8 mouse cellular contexts compared by ENCODE assay signal in genomic region chr7:75780812-75781211, GRCm38 (mm10).
DNase-seq lines count a peak whose midpoint lies in the region; ATAC-seq and TF ChIP-seq lines count a peak whose summit lies in the region.

No protein-coding gene starts in this region.

- H3K36me3 ChIP-seq in heart, embryonic 12.5 days, result peaks cover 40% of the 10 kb centered on the region
- no peaks in the 10 kb centered on the region for H3K36me3 ChIP-seq in forebrain, embryonic 14.5 days (ENCODE audit: control insufficient read depth, insufficient read depth, low read length)
- H3K36me3 ChIP-seq in liver, embryonic 14.5 days (replicated peaks; ENCODE audit: control insufficient read depth, insufficient read depth, low read depth), result peaks cover 38% of the 10 kb centered on the region

- no peaks in the 10 kb centered on the region for H3K27me3 ChIP-seq in heart, embryonic 12.5 days (replicated peaks)
- no peaks in the 10 kb centered on the region for H3K27me3 ChIP-seq in forebrain, embryonic 14.5 days (replicated peaks; ENCODE audit: control insufficient read depth, insufficient read depth, low read length)
- H3K27me3 ChIP-seq in liver, embryonic 14.5 days (ENCODE audit: control insufficient read depth, insufficient read depth, low read length), result no peaks in the 10 kb centered on the region

- TF ChIP-seq CTCF in liver, embryonic 14.5 days (IDR thresholded peaks at IDR 0.05; ENCODE audit: low read depth), result no peak

- WGBS in heart, embryonic 12.5 days, result 24% methylated on average over 5 of the region's 5 CpGs
- WGBS in forebrain, embryonic 14.5 days, result 34% methylated on average over 1 of the region's 5 CpGs
- WGBS in liver, embryonic 14.5 days (ENCODE audit: insufficient replicate concordance), result 25% methylated on average over 3 of the region's 5 CpGs

- ATAC-seq in heart, embryonic 12.5 days (ENCODE audit: insufficient number of reproducible peaks, low FRiP score), result no peak
- peak; percentile 51 for ATAC-seq in CD4-positive, CD25-positive, alpha-beta regulatory T cell, adult 4 months
- ATAC-seq in forebrain, embryonic 14.5 days, result no peak
- no peak for ATAC-seq in liver, embryonic 14.5 days (ENCODE audit: insufficient read depth)

- H3K4me2 ChIP-seq in heart, embryonic 12.5 days, result peak overlapping the region; percentile 70
- H3K4me2 ChIP-seq in forebrain, embryonic 14.5 days (ENCODE audit: low read length), result peak overlapping the region; percentile 66
- peak overlapping the region; percentile 71 for H3K4me2 ChIP-seq in liver, embryonic 14.5 days (ENCODE audit: low read depth)

- peaks cover 13% of the 10 kb centered on the region for H3K4me1 ChIP-seq in heart, embryonic 12.5 days (replicated peaks)
- H3K4me1 ChIP-seq in forebrain, embryonic 14.5 days (ENCODE audit: control insufficient read depth, insufficient read depth, low read length), result no peaks in the 10 kb centered on the region
- H3K4me1 ChIP-seq in liver, embryonic 14.5 days (replicated peaks; ENCODE audit: control insufficient read depth in 2 of 2, insufficient read depth in 2 of 2, low read length in 1 of 2), result peaks cover 6 to 9% of the 10 kb centered on the region in 2 experiments

- H3K27ac ChIP-seq in heart, embryonic 12.5 days (ENCODE audit: poor library complexity, severe bottlenecking), result peak overlapping the region; percentile 10; the same call in 1 of the 2 replicates
- no peak overlapping the region for H3K27ac ChIP-seq in forebrain, embryonic 14.5 days (ENCODE audit: low read depth, low read length)
- peak overlapping the region; percentile 49 for H3K27ac ChIP-seq in liver, embryonic 14.5 days

- peak overlapping the region; percentile 86; the same call in 1 of the 2 replicates for H3K9ac ChIP-seq in heart, embryonic 12.5 days
- no peak overlapping the region for H3K9ac ChIP-seq in forebrain, embryonic 14.5 days (ENCODE audit: low read length)
- H3K9ac ChIP-seq in liver, embryonic 14.5 days (replicated peaks), result peak overlapping the region; percentile 84

- no peak for TF ChIP-seq EP300 in liver, embryonic 14.5 days (IDR thresholded peaks at IDR 0.05; ENCODE audit: low read depth)

- H3K4me3 ChIP-seq in heart, embryonic 12.5 days, result peak overlapping the region; percentile 83
- H3K4me3 ChIP-seq in forebrain, embryonic 14.5 days (ENCODE audit: low read depth, low read length), result no peak overlapping the region
- H3K4me3 ChIP-seq in liver, embryonic 14.5 days (ENCODE audit: insufficient read depth in 1 of 2, low read depth in 2 of 2, low read length in 2 of 2), result peak overlapping the region; percentile 32 to 78

- H3K9me3 ChIP-seq in heart, embryonic 12.5 days (replicated peaks), result no peaks in the 10 kb centered on the region
- no peaks in the 10 kb centered on the region for H3K9me3 ChIP-seq in forebrain, embryonic 14.5 days (replicated peaks; ENCODE audit: control insufficient read depth, low read length)
- H3K9me3 ChIP-seq in liver, embryonic 14.5 days (ENCODE audit: control insufficient read depth, low read length), result peaks cover under 1% of the 10 kb centered on the region; the same call in 1 of the 2 replicates

- intact Hi-C loops in heart, postnatal 36 days (cut with DNase I), result no loop called here

- no peak for DNase-seq in heart, postnatal 36 days
- no peak for DNase-seq in forebrain, embryonic 14.5 days (ENCODE audit: low spot score)
- no peak for DNase-seq in liver, embryonic 14.5 days (ENCODE audit: low read depth in 3 of 3, low spot score in 3 of 3)
- no peak for DNase-seq in MN1 (ENCODE audit: low spot score)
- no peak for DNase-seq in frontal cortex, postnatal 36 days (ENCODE audit: low spot score in 2 of 2)
- DNase-seq in gastrocnemius, postnatal 10 days, result no peak
